ENCODE assay signal across 8 mouse cellular contexts in genomic region chr13:29356158-29356485, GRCm38 (mm10).
DNase-seq lines count a peak whose midpoint lies in the region; ATAC-seq and TF ChIP-seq lines count a peak whose summit lies in the region.
"Had no signal": no experiment of that assay in that cellular context is flagged by ENCODE, and none has a peak within 500 bp of the region (broad histone marks: within the 10 kb centered on the region; RNA-seq: fewer than 3 reads in every experiment).

No protein-coding gene starts in this region.

- DNase-seq in brain, embryonic 14.5 days (ENCODE audit: low read depth): peak; percentile 71
- DNase-seq in cerebellum, adult 18-20 months: peak; percentile 25 to 29
- peak; percentile 65 for DNase-seq in forelimb bud, embryonic 11.5 days (ENCODE audit: low read depth, low spot score)
- no peak for DNase-seq in spleen, postnatal 36 days (ENCODE audit: low spot score in 2 of 2)
- no peak for DNase-seq in right cerebral cortex, postnatal 36 days (ENCODE audit: low spot score in 2 of 2)

- H3K4me2 ChIP-seq in kidney, embryonic 16.5 days (replicated peaks; ENCODE audit: low read depth, low read length): peak overlapping the region; percentile 29; the same call in 1 of the 2 replicates

- TF ChIP-seq CTCF in brain, embryonic 14.5 days (IDR thresholded peaks at IDR 0.05; ENCODE audit: borderline replicate concordance, extremely low read depth, insufficient read depth, insufficient read length): no peak

- peaks cover 38% of the 10 kb centered on the region for H3K4me1 ChIP-seq in kidney, embryonic 16.5 days (ENCODE audit: insufficient read depth, low read length)

- peak overlapping the region; percentile 28; the same call in 1 of the 2 replicates for H3K9ac ChIP-seq in kidney, embryonic 16.5 days (replicated peaks; ENCODE audit: low read length)

- no peak overlapping the region for H3K4me3 ChIP-seq in kidney, embryonic 16.5 days (ENCODE audit: low read length)
- H3K4me3 ChIP-seq: erythroblast, embryonic 14.5 days had no signal

- H3K9me3 ChIP-seq in kidney, embryonic 16.5 days (ENCODE audit: low read length): peaks cover 3% of the 10 kb centered on the region; the same call in 1 of the 2 replicates

- 14% methylated on average over 10 of the region's 10 CpGs for WGBS in kidney, embryonic 16.5 days

- peak overlapping the region; percentile 79 for H3K27ac ChIP-seq in kidney, embryonic 16.5 days (ENCODE audit: low read length)

- H3K36me3 ChIP-seq in kidney, embryonic 16.5 days (ENCODE audit: insufficient read depth, low read length): no peaks in the 10 kb centered on the region

- H3K27me3 ChIP-seq in kidney, embryonic 16.5 days (ENCODE audit: insufficient read depth, low read length): no peaks in the 10 kb centered on the region

- TF ChIP-seq POLR2A in brain, embryonic 14.5 days (IDR thresholded peaks at IDR 0.05; ENCODE audit: borderline replicate concordance, extremely low read depth, insufficient read depth, insufficient read length, poor library complexity, severe bottlenecking): no peak

- peak; percentile 55 for ATAC-seq in kidney, embryonic 16.5 days (ENCODE audit: low FRiP score, low TSS enrichment)
- no peak for ATAC-seq in CD4-positive, CD25-positive, alpha-beta regulatory T cell, adult 4 months

Comparison
In these comparisons a context has a peak if more than half of its experiments do, and no peak if none do; other contexts are left out.
1. DNase-seq: peak in brain, embryonic 14.5 days (single experiment), cerebellum, adult 18-20 months (2 of 2) and forelimb bud, embryonic 11.5 days (single experiment); none in spleen, postnatal 36 days (0 of 2) and right cerebral cortex, postnatal 36 days (0 of 2).